Mouse (Mus musculus) lung, postnatal 0 days (tissue): ENCODE results near the gene Fam3b. TPM values are rescaled to one million over a fixed set of nuclear protein-coding genes. Genes with fewer than 3 reads are reported as not detected.
A peak's percentile ranks its signal among the peaks of the same experiment; 100 is the strongest.

Source experiments
- ATAC-seq: fragments of 200-750 bp; cut with Nextera tagmentation; 2 replicates; pipeline ENCODE4 v1.8.0; 2017; ENCODE audit warnings: moderate library complexity
- DNase-seq: peaks from one replicate; pipeline ENCODE4 v3.0.0-alpha.2; 2016; ENCODE audit warnings: low spot score
- H3K27ac ChIP-seq: fragments of 300-500 bp; sonication (generic); 2 replicates; pipeline ENCODE4 v1.5.1; 2014; ENCODE audit warnings: antibody characterized with exemption, mild to moderate bottlenecking, low read length, mixed read lengths
- H3K27me3 ChIP-seq: fragments of 300-500 bp; sonication (generic); replicated peaks from 2 replicates; pipeline ENCODE4 v1.6.1; 2014; ENCODE audit warnings: low read length, mixed read lengths; ENCODE audit not compliant: insufficient read depth
- H3K36me3 ChIP-seq: fragments of 300-500 bp; sonication (generic); 2 replicates; pipeline ENCODE4 v1.6.1; 2014; ENCODE audit warnings: low read length, mixed read lengths; ENCODE audit not compliant: insufficient read depth
- H3K4me1 ChIP-seq: fragments of 300-500 bp; sonication (generic); 2 replicates; pipeline ENCODE4 v1.6.1; 2014; ENCODE audit warnings: antibody characterized with exemption, low read depth, low read length, mixed read lengths; ENCODE audit not compliant: insufficient read depth
- H3K4me2 ChIP-seq: fragments of 300-500 bp; sonication (generic); replicated peaks from 2 replicates; pipeline ENCODE4 v1.6.1; 2014; ENCODE audit warnings: low read depth, mild to moderate bottlenecking, low read length, moderate library complexity, mixed read lengths
- H3K4me3 ChIP-seq: fragments of 300-500 bp; sonication (generic); 2 replicates; pipeline ENCODE4 v1.5.1; 2014; ENCODE audit warnings: low read depth, low read length
- H3K9ac ChIP-seq: fragments of 300-500 bp; sonication (generic); replicated peaks from 2 replicates; pipeline ENCODE4 v1.6.1; 2014; ENCODE audit warnings: low read depth, mild to moderate bottlenecking
- H3K9me3 ChIP-seq: fragments of 300-500 bp; sonication (generic); 2 replicates; pipeline ENCODE4 v1.6.1; 2016; ENCODE audit warnings: low read length, mixed read lengths
- CTCF ChIP-seq: IDR thresholded peaks from 2 replicates; pipeline ENCODE4 v1.5.1; 2016; ENCODE audit warnings: antibody characterized with exemption, mild to moderate bottlenecking
- EP300 ChIP-seq: IDR thresholded peaks from 2 replicates; pipeline ENCODE4 v1.6.1; 2016; ENCODE audit warnings: antibody characterized with exemption, mild to moderate bottlenecking, control low read depth
- WGBS: fragments of 180-500 bp; shearing (Covaris S2); extraction: QIAGEN DNeasy Blood & Tissue Kit; methylation state at CpG from one replicate; pipeline ENCODE4 v1.1.7; 2014; 5-methylcytosine and 5-hydroxymethylcytosine counted together
- polyA plus RNA-seq: library from polyadenylated mRNA; unstranded; fragments of >200 nt; fragmentation: Nextera tagmentation; extraction: Ambion mirVana; gene quantifications from 2 replicates; pipeline ENCODE4 v1.2.1, GENCODE M21; 2015

The Fam3b gene
- polyA plus RNA-seq, 1 experiment from 2014 or later, result 0.84 TPM

DNA sequence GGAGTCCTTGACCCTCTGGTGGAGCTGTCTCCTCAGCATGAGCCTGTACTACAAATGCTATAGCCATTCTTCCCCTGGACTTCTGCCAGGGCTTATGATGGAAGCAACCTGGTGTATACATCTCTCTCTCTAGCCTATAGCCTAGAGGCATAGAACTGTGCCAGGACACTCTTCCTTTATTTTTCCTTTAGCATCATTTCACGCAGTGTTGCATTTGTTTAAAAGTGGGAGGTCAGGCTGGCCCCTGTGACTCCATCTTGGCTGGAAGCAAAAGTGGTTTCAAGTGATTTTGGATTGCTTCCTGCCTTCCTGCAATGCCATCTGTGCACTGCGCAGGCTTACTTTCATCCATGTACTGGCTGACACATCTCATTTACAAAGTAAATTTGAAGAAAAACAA lies 80.4 kb downstream of the Fam3b start:
- Histone ChIP-seq H3K4me3 (no peak overlapping the region), H3K4me2 (no peak overlapping the region), H3K27ac (no peak overlapping the region), H3K36me3 (no peaks in the 10 kb centered on the region), H3K9ac (no peak overlapping the region), H3K27me3 (no peaks in the 10 kb centered on the region), H3K4me1 (no peaks in the 10 kb centered on the region), H3K9me3 (no peaks in the 10 kb centered on the region)
- ATAC-seq (no peak), DNase-seq (no peak)
- 41% methylated on average over 2 of the region's 2 CpGs for WGBS
- no peak for TF ChIP-seq EP300
- TF ChIP-seq CTCF, result no peak

DNA sequence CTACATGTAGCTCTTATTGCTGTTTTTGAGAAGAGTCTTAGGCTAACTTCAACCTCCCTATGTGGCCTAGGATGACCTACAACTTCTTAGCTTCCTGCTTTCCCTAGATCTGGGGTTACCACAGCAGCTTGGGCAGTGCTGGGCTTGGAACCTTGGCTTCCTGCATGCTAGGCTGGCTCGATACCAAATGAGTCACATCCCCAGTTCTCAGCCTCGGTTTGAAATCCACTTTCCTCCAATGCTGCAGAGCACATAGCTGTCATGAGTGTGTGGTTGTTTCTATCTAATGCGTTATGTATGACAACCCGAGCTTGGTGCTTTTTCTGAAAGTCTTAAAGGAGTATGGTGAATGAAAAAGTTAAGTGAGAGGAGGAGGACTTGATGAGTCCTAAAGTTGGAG lies 83.3 kb downstream of the Fam3b start:
- no peaks in the 10 kb centered on the region for H3K9me3 ChIP-seq
- no peaks in the 10 kb centered on the region for H3K4me1 ChIP-seq
- H3K27me3 ChIP-seq, result no peaks in the 10 kb centered on the region
- H3K9ac ChIP-seq, result no peak overlapping the region
- TF ChIP-seq CTCF, result no peak
- no peak for TF ChIP-seq EP300
- WGBS, result 57% methylated on average over 4 of the region's 4 CpGs
- ATAC-seq (no peak; the same call in 1 of the 2 replicates), DNase-seq (peak; percentile 10)
- no peak overlapping the region for H3K4me3 ChIP-seq
- no peak overlapping the region for H3K4me2 ChIP-seq
- no peaks in the 10 kb centered on the region for H3K36me3 ChIP-seq
- H3K27ac ChIP-seq, result no peak overlapping the region

DNA sequence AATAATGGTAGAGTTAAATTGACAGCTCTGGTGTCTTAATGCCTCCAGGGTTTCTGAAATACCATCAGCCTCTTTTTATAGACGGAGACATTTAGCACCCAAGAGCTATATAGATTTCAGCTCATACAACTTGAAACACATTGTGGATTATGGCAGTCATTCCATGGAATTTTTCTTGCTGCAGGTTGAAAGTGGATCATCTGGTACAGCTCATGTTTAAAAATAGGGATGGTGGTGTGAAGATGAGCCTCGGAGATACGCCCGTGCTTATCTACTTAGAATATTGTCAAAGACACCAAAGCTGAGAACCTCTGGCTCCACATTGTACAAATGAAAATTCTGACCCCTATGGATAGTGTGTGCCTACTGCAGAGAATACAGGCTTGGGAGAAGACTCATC lies 84.5 kb downstream of the Fam3b start:
- Histone ChIP-seq H3K4me2 (no peak overlapping the region), H3K9me3 (no peaks in the 10 kb centered on the region), H3K36me3 (no peaks in the 10 kb centered on the region), H3K4me3 (no peak overlapping the region), H3K9ac (no peak overlapping the region), H3K4me1 (no peaks in the 10 kb centered on the region), H3K27me3 (no peaks in the 10 kb centered on the region), H3K27ac (no peak overlapping the region)
- TF ChIP-seq CTCF, result no peak
- TF ChIP-seq EP300, result no peak
- ATAC-seq (no peak), DNase-seq (no peak)
- WGBS, result 92% methylated on average over 4 of the region's 4 CpGs

DNA sequence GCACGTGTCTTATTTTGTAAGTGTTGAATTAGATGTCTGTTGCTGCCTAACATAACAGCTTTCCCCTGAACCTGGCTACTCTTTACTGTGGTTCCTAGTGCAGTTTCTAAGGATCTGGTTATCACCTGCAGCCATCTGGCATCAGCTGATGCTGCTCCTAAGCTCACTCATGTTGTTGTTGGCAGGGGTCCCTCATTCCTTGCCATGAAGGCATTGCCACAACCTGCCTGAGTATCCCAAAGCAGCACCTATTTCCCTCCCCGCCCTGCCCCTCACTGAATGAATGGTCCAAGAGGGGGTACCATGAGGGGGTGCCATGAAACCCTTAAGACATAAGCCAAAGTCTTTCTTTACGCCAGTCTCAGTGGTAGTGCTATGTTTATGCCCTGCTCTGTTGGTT lies 86.6 kb downstream of the Fam3b start:
- H3K9ac ChIP-seq, result no peak overlapping the region
- no peaks in the 10 kb centered on the region for H3K27me3 ChIP-seq
- DNase-seq (no peak), ATAC-seq (no peak)
- no peak overlapping the region for H3K4me3 ChIP-seq
- no peak for TF ChIP-seq EP300
- TF ChIP-seq CTCF, result no peak
- no peaks in the 10 kb centered on the region for H3K4me1 ChIP-seq
- WGBS, result 75% methylated on average over 3 of the region's 3 CpGs
- no peak overlapping the region for H3K4me2 ChIP-seq
- H3K27ac ChIP-seq, result no peak overlapping the region
- H3K9me3 ChIP-seq, result no peaks in the 10 kb centered on the region
- H3K36me3 ChIP-seq, result no peaks in the 10 kb centered on the region

DNA sequence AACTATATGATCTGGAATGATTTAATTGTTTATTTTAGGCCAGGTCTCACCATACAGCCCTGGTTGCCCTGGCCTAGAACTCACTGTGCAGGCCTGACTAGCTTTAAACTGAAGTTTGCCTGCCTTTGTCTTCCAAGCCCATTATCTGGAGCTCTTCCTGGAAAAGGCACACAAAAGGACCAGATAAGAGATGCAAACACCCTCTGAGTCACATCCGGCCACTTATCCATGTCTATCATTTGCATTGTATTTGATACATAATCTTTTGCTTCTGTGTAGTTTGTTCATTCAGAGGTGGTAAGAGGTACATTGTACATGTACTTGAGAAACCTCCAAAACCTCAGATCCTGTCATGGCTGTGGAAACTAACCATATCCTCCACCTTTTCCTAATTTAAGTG lies 91.0 kb downstream of the Fam3b start:
- TF ChIP-seq CTCF, result no peak
- Histone ChIP-seq H3K9me3 (no peaks in the 10 kb centered on the region), H3K36me3 (no peaks in the 10 kb centered on the region), H3K9ac (no peak overlapping the region), H3K27me3 (no peaks in the 10 kb centered on the region), H3K27ac (no peak overlapping the region), H3K4me3 (no peak overlapping the region), H3K4me1 (no peaks in the 10 kb centered on the region), H3K4me2 (no peak overlapping the region)
- ATAC-seq, result no peak
- WGBS, result 47% methylated on average over 1 of the region's 1 CpGs
- no peak for DNase-seq

DNA sequence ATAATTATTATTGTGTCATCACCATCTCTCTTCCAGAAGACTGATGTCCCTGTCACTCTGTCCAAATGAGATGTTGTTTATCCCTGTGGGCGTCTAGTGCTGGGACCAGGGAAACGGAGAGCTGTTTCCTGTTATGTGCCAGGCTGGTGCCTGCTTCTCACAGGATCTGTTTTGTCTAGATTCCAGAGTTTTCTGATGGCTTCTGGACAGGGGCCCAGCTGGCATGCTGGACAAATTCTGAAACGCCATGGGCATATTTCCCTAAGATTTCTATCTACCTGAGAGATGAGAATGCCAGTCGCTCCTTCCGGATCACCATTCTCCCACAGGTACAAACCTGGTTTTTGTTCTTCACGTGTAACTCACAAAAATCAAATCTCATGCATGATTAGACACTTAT lies 92.9 kb downstream of the Fam3b start:
- Histone ChIP-seq H3K36me3 (no peaks in the 10 kb centered on the region), H3K4me1 (no peaks in the 10 kb centered on the region), H3K4me2 (no peak overlapping the region), H3K9me3 (no peaks in the 10 kb centered on the region), H3K27me3 (no peaks in the 10 kb centered on the region), H3K9ac (no peak overlapping the region), H3K27ac (no peak overlapping the region), H3K4me3 (no peak overlapping the region)
- DNase-seq, result no peak
- WGBS, result 66% methylated on average over 6 of the region's 6 CpGs
- no peak for ATAC-seq
- no peak for TF ChIP-seq CTCF
- TF ChIP-seq EP300, result no peak

Other genes with a start within 250 kb of the Fam3b start
- gene Bace2, start 158.1 kb downstream of the Fam3b start, polyA plus RNA-seq, result 13.8 and 16.2 TPM in 2 replicates
- 0.18 and 0.21 TPM in 2 replicates for gene Mx1, start 51.9 kb downstream of the Fam3b start, polyA plus RNA-seq
- gene Tmprss2, start 96.4 kb upstream of the Fam3b start, polyA plus RNA-seq, result 46.9 and 54.2 TPM in 2 replicates
- 20.2 and 22.2 TPM in 2 replicates for gene Ripk4, start 249.0 kb upstream of the Fam3b start, polyA plus RNA-seq